Mouse (Mus musculus): ENCODE results near the gene Plekhj1. TPM values are rescaled to one million over a fixed set of nuclear protein-coding genes. Genes with fewer than 3 reads are reported as not detected.
A peak's percentile ranks its signal among the peaks of the same experiment; 100 is the strongest.

Gene Plekhj1
- total and polyA plus RNA-seq, 3 experiments, result 72.2 to 102 (median 83.6) TPM

DNA sequence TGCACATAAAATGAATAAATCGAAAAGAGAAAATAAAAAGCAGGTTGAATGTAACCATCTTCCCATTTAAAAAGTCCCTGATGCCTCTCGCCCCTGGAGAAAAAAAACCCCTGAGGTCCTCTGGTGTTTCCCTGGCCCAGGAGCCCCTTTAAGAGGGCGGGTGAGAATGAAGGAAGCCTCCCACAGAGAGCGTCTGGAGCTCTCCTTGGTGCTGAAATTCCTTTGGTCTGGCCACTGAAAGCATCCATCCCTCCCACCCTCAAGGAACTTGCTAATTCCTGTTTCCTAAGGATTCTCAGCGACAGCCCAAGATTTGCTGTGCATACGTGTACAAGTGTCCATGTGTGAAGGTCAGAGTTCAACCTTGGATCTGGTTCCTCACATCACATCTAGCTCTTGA lies 49.8 kb downstream of the Plekhj1 start:
- peak; percentile 65 for DNase-seq

DNA sequence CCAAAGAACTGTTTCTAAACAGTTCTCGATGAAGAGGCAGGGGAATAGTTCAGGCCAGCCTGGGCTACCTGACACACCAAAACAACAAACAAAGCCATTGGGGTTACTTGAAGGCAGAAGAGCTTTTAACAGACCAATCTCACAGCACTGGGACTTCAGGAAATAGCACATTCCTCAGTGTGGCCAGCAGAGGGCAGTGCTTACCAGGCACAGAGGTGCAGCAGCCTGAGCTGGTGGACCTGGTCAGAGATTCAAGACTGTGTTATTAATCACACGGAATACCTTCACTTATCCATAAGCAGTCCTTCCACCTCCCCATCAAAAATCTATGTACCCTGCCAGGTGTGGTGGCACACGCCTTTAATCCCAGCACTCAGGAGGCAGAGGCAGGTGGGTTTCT lies 51.0 kb downstream of the Plekhj1 start:
- peak; percentile 82 for DNase-seq

Small RNA genes within 50 kb of the gene (microRNA-seq; reads per million reads assigned to microRNA genes)
- 1.5 to 2.9 reads per million in 2 experiments for gene Mir1982

Other genes with a start within 250 kb of the Plekhj1 start
- 10 to 100 TPM; 37.1 to 41.8 TPM for gene Rexo1, start 237.1 kb downstream of the Plekhj1 start, total RNA-seq (2021)
- gene Rexo1, start 237.1 kb downstream of the Plekhj1 start, polyA plus RNA-seq (2012; rRNA removed), result 88.8 and 105 TPM in 2 replicates
- gene Klf16, start 221.3 kb downstream of the Plekhj1 start, total RNA-seq (2021), result 10 to 100 TPM in 1 of 2 experiments, 1 to 10 TPM in 1; 9.6 to 10.6 TPM
- 39.5 and 48.0 TPM in 2 replicates for gene Klf16, start 221.3 kb downstream of the Plekhj1 start, polyA plus RNA-seq (2012; rRNA removed)
- 100 to 1,000 TPM in 1 of 2 experiments, 10 to 100 TPM in 1; 86.5 to 104 TPM for gene Abhd17a, start 208.3 kb downstream of the Plekhj1 start, total RNA-seq (2021)
- 613 and 625 TPM in 2 replicates for gene Abhd17a, start 208.3 kb downstream of the Plekhj1 start, polyA plus RNA-seq (2012; rRNA removed)
- gene Scamp4, start 195.8 kb downstream of the Plekhj1 start, total RNA-seq (2021), result 10 to 100 TPM; 55.9 to 68.7 TPM
- 161 and 190 TPM in 2 replicates for gene Scamp4, start 195.8 kb downstream of the Plekhj1 start, polyA plus RNA-seq (2012; rRNA removed)
- 1 to 10 TPM; 2.0 to 4.0 TPM for gene Adat3, start 195.7 kb downstream of the Plekhj1 start, total RNA-seq (2021)
- gene Adat3, start 195.7 kb downstream of the Plekhj1 start, polyA plus RNA-seq (2012; rRNA removed), result 31.5 and 33.0 TPM in 2 replicates
- 1 to 10 TPM; 1.3 to 1.4 TPM for gene Gm49322, start 192.6 kb downstream of the Plekhj1 start, total RNA-seq (2021)
- gene Gm49322, start 192.6 kb downstream of the Plekhj1 start, polyA plus RNA-seq (2012; rRNA removed), result 2.2 and 2.3 TPM in 2 replicates
- gene Csnk1g2, start 175.8 kb downstream of the Plekhj1 start, total RNA-seq (2021), result 100 to 1,000 TPM; 110 to 133 TPM
- 241 and 255 TPM in 2 replicates for gene Csnk1g2, start 175.8 kb downstream of the Plekhj1 start, polyA plus RNA-seq (2012; rRNA removed)
- 10 to 100 TPM; 54.1 to 73.9 TPM for gene Btbd2, start 141.6 kb downstream of the Plekhj1 start, total RNA-seq (2021)
- gene Btbd2, start 141.6 kb downstream of the Plekhj1 start, polyA plus RNA-seq (2012; rRNA removed), result 165 and 166 TPM in 2 replicates
- 100 to 1,000 TPM; 185 to 189 TPM for gene Mknk2, start 120.5 kb downstream of the Plekhj1 start, total RNA-seq (2021)
- 427 and 546 TPM in 2 replicates for gene Mknk2, start 120.5 kb downstream of the Plekhj1 start, polyA plus RNA-seq (2012; rRNA removed)
- gene Mob3a, start 96.6 kb downstream of the Plekhj1 start, total RNA-seq (2021), result 10 to 100 TPM; 18.0 to 19.4 TPM
- 22.5 and 27.1 TPM in 2 replicates for gene Mob3a, start 96.6 kb downstream of the Plekhj1 start, polyA plus RNA-seq (2012; rRNA removed)
- 10 to 100 TPM; 13.2 to 21.2 TPM for gene Izumo4, start 96.4 kb downstream of the Plekhj1 start, total RNA-seq (2021)
- 73.3 and 74.3 TPM in 2 replicates for gene Izumo4, start 96.4 kb downstream of the Plekhj1 start, polyA plus RNA-seq (2012; rRNA removed)
- 100 to 1,000 TPM in 1 of 2 experiments, 10 to 100 TPM in 1; 85.6 to 104 TPM for gene Ap3d1, start 56.4 kb downstream of the Plekhj1 start, total RNA-seq (2021)
- 98.1 and 131 TPM in 2 replicates for gene Ap3d1, start 56.4 kb downstream of the Plekhj1 start, polyA plus RNA-seq (2012; rRNA removed)
- gene Dot1l, start 43.4 kb downstream of the Plekhj1 start, total RNA-seq (2021), result 10 to 100 TPM; 31.7 to 80.6 TPM
- 109 and 170 TPM in 2 replicates for gene Dot1l, start 43.4 kb downstream of the Plekhj1 start, polyA plus RNA-seq (2012; rRNA removed)
- gene Sf3a2, start 428 bp downstream of the Plekhj1 start, total RNA-seq (2021), result 10 to 100 TPM; 53.6 to 58.7 TPM
- 103 and 104 TPM in 2 replicates for gene Sf3a2, start 428 bp downstream of the Plekhj1 start, polyA plus RNA-seq (2012; rRNA removed)
- gene Amh, start 6.6 kb upstream of the Plekhj1 start, total RNA-seq (2021), result under 1 TPM; 0.73 to 0.95 TPM
- 1.7 and 2.1 TPM in 2 replicates for gene Amh, start 6.6 kb upstream of the Plekhj1 start, polyA plus RNA-seq (2012; rRNA removed)
- gene Jsrp1, start 14.9 kb upstream of the Plekhj1 start, total RNA-seq (2021), result 10 to 100 TPM in 1 of 2 experiments, 1 to 10 TPM in 1; 2.3 to 18.5 TPM
- 4.2 and 4.9 TPM in 2 replicates for gene Jsrp1, start 14.9 kb upstream of the Plekhj1 start, polyA plus RNA-seq (2012; rRNA removed)
- gene Oaz1, start 28.0 kb upstream of the Plekhj1 start, total RNA-seq (2021), result 100 to 1,000 TPM; 780 to 923 TPM
- 1,168 and 1,414 TPM in 2 replicates for gene Oaz1, start 28.0 kb upstream of the Plekhj1 start, polyA plus RNA-seq (2012; rRNA removed)
- gene Lingo3, start 45.4 kb upstream of the Plekhj1 start, total RNA-seq (2021), result 10 to 100 TPM in 1 of 2 experiments, 1 to 10 TPM in 1; 8.5 to 16.7 TPM
- gene Lingo3, start 45.4 kb upstream of the Plekhj1 start, polyA plus RNA-seq (2012; rRNA removed), result 13.8 and 18.7 TPM in 2 replicates
- gene Lsm7, start 56.6 kb upstream of the Plekhj1 start, total RNA-seq (2021), result 10 to 100 TPM; 22.3 to 36.2 TPM
- gene Lsm7, start 56.6 kb upstream of the Plekhj1 start, polyA plus RNA-seq (2012; rRNA removed), result 91.9 and 107 TPM in 2 replicates
- 10 to 100 TPM; 28.5 to 35.2 TPM for gene Sppl2b, start 56.6 kb upstream of the Plekhj1 start, total RNA-seq (2021)
- 114 and 116 TPM in 2 replicates for gene Sppl2b, start 56.6 kb upstream of the Plekhj1 start, polyA plus RNA-seq (2012; rRNA removed)
- gene Tmprss9, start 73.2 kb upstream of the Plekhj1 start, total RNA-seq (2021), result not detected
- 0.18 and 0.21 TPM in 2 replicates for gene Tmprss9, start 73.2 kb upstream of the Plekhj1 start, polyA plus RNA-seq (2012; rRNA removed)
- 100 to 1,000 TPM; 174 to 231 TPM for gene Timm13, start 102.3 kb upstream of the Plekhj1 start, total RNA-seq (2021)
- gene Timm13, start 102.3 kb upstream of the Plekhj1 start, polyA plus RNA-seq (2012; rRNA removed), result 236 and 243 TPM in 2 replicates
- gene Lmnb2, start 119.6 kb upstream of the Plekhj1 start, total RNA-seq (2021), result 10 to 100 TPM; 10.8 to 11.4 TPM
- gene Lmnb2, start 119.6 kb upstream of the Plekhj1 start, polyA plus RNA-seq (2012; rRNA removed), result 16.2 and 17.9 TPM in 2 replicates
- gene Gadd45b, start 131.4 kb upstream of the Plekhj1 start, total RNA-seq (2021), result 10 to 100 TPM; 25.6 to 84.9 TPM
- 37.6 and 50.8 TPM in 2 replicates for gene Gadd45b, start 131.4 kb upstream of the Plekhj1 start, polyA plus RNA-seq (2012; rRNA removed)
- gene Gng7, start 216.3 kb upstream of the Plekhj1 start, total RNA-seq (2021), result 1 to 10 TPM; 5.4 to 9.2 TPM
- gene Gng7, start 216.3 kb upstream of the Plekhj1 start, polyA plus RNA-seq (2012; rRNA removed), result 8.5 and 8.6 TPM in 2 replicates
- gene Diras1, start 227.0 kb upstream of the Plekhj1 start, total RNA-seq (2021), result 1 to 10 TPM; 1.4 to 3.6 TPM
- gene Diras1, start 227.0 kb upstream of the Plekhj1 start, polyA plus RNA-seq (2012; rRNA removed), result 2.1 and 2.4 TPM in 2 replicates
- 10 to 100 TPM; 50.9 to 53.0 TPM for gene Slc39a3, start 238.8 kb upstream of the Plekhj1 start, total RNA-seq (2021)
- gene Slc39a3, start 238.8 kb upstream of the Plekhj1 start, polyA plus RNA-seq (2012; rRNA removed), result 121 and 154 TPM in 2 replicates

Data from adrenal gland, adult 2 months (tissue).